Mouse (Mus musculus) frontal cortex, adult (tissue): ENCODE measurements at regions not wholly inside any gene's neighbourhood (a gene's known extent, or its start where the extent isn't known, plus 50 kb on each side); places are given as distances from the start of the nearest gene placed in this dataset.

ENCODE experiments used
- ATAC-seq: cut with Nextera tagmentation; 2 replicates; pipeline ENCODE4 v1.9.2; 2017; ENCODE audit warnings: mild to moderate bottlenecking, moderate library complexity, mixed read lengths; ENCODE audit not compliant: low TSS enrichment

- no peak for ATAC-seq
These were observed 75.7 kb downstream of the Ankrd16 start for GRCm38 (mm10) chr2:11853210-11853973.

- ATAC-seq = peak; percentile 73
These were observed 92.3 kb downstream of the Ankrd16 start for GRCm38 (mm10) chr2:11869983-11870382.

GRCm38 (mm10) chr2:11880005-11880404 is 102.3 kb downstream of the Ankrd16 start:
- ATAC-seq = no peak

- no peak for ATAC-seq
These were observed 117.3 kb downstream of the Ankrd16 start for GRCm38 (mm10) chr2:11894792-11895568.

- ATAC-seq = no peak
These were observed 122.3 kb downstream of the Ankrd16 start for GRCm38 (mm10) chr2:11899698-11900660.

- peak; percentile 57; the same call in 1 of the 2 replicates for ATAC-seq
These were observed 137.1 kb downstream of the Ankrd16 start for GRCm38 (mm10) chr2:11914782-11915181.

- ATAC-seq = no peak
These were observed 139.7 kb downstream of the Ankrd16 start for GRCm38 (mm10) chr2:11917373-11917772.

- ATAC-seq = no peak
These were observed 140.4 kb downstream of the Ankrd16 start for GRCm38 (mm10) chr2:11918070-11918469.

- ATAC-seq = no peak
These were observed 183.1 kb downstream of the Ankrd16 start for GRCm38 (mm10) chr2:11960777-11961176.

- no peak for ATAC-seq
These were observed 187.7 kb downstream of the Ankrd16 start for GRCm38 (mm10) chr2:11965374-11965773.

- no peak for ATAC-seq
These were observed 189.3 kb downstream of the Ankrd16 start for GRCm38 (mm10) chr2:11967001-11967400.

- ATAC-seq = no peak
These were observed 194.3 kb downstream of the Ankrd16 start for GRCm38 (mm10) chr2:11971972-11972371.

GRCm38 (mm10) chr2:12001938-12002899 is 224.5 kb downstream of the Ankrd16 start:
- peak; percentile 93 for ATAC-seq

GRCm38 (mm10) chr2:12004330-12004729 is 226.7 kb downstream of the Ankrd16 start:
- no peak for ATAC-seq

- no peak for ATAC-seq
These were observed 229.5 kb downstream of the Ankrd16 start for GRCm38 (mm10) chr2:12007201-12007600.

GRCm38 (mm10) chr2:12011441-12011840 is 233.8 kb downstream of the Ankrd16 start:
- ATAC-seq = no peak

- ATAC-seq = no peak
These were observed 241.9 kb downstream of the Ankrd16 start for GRCm38 (mm10) chr2:12019607-12020006.

GRCm38 (mm10) chr2:12023402-12024111 is 245.9 kb downstream of the Ankrd16 start:
- ATAC-seq = no peak

GRCm38 (mm10) chr2:12026220-12026619 is 248.5 kb downstream of the Ankrd16 start:
- ATAC-seq = no peak
